In the genomic region with DNA sequence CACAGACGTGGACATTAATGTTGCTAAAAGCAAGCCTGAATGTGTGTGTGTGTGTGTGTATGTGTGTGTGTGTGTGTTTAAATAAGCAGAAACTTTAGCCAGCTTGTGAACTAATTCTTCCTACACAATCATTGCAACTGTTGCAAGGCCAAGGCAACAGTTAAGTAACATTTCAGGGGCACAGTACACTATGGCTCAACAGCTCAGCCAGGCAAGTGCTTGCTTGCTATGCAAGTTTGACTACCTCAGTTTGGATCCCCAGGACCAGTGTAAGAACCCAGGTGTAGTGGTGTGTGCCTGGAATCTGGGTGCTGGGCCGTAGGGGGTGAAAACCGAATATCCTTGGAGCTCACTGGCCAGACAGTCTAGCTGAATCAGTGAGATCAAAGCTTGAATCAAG, we compare ENCODE assay signal across 8 mouse cellular contexts. TPM values are rescaled to one million over a fixed set of nuclear protein-coding genes. Genes with fewer than 3 reads are reported as not detected.
DNase-seq lines count a peak whose midpoint lies in the region; ATAC-seq lines count a peak whose summit lies in the region.

No protein-coding gene starts in this region.

- no peak overlapping the region for H3K9ac ChIP-seq in neural tube, embryonic 11.5 days (ENCODE audit: low read length)
- H3K9ac ChIP-seq in limb, embryonic 12.5 days (replicated peaks), result no peak overlapping the region
- H3K9ac ChIP-seq in neural tube, embryonic 15.5 days (replicated peaks), result no peak overlapping the region

- peaks cover 7% of the 10 kb centered on the region; the same call in 1 of the 2 replicates for H3K4me1 ChIP-seq in neural tube, embryonic 11.5 days (ENCODE audit: control insufficient read depth, insufficient read depth, low read length)
- peaks cover 37% of the 10 kb centered on the region for H3K4me1 ChIP-seq in forebrain, embryonic 10.5 days
- H3K4me1 ChIP-seq in limb, embryonic 12.5 days (replicated peaks), result peaks cover 29% of the 10 kb centered on the region
- peaks cover 40% of the 10 kb centered on the region for H3K4me1 ChIP-seq in neural tube, embryonic 15.5 days

- ATAC-seq in neural tube, embryonic 11.5 days (ENCODE audit: insufficient read depth, low FRiP score, low TSS enrichment), result no peak
- ATAC-seq in limb, embryonic 12.5 days (ENCODE audit: insufficient number of reproducible peaks, insufficient read depth, low FRiP score, low TSS enrichment, low read depth), result no peak
- ATAC-seq in neural tube, embryonic 15.5 days (ENCODE audit: low FRiP score), result no peak
- ATAC-seq in inflammation-experienced regulatory T-cells, adult 6 months, result no peak

- no peak for DNase-seq in neural tube, embryonic 11.5 days (ENCODE audit: low spot score)
- no peak for DNase-seq in neural tube, embryonic 10.5 days (ENCODE audit: extremely low spot score, low spot score)
- DNase-seq in forebrain, embryonic 10.5 days (ENCODE audit: extremely low spot score, low spot score), result no peak
- no peak for DNase-seq in layer of hippocampus, postnatal 36 days
- no peak for DNase-seq in spleen, postnatal 36 days (ENCODE audit: low spot score in 2 of 2)

- H3K36me3 ChIP-seq in neural tube, embryonic 11.5 days (ENCODE audit: control insufficient read depth, insufficient read depth, low read length), result no peaks in the 10 kb centered on the region
- H3K36me3 ChIP-seq in forebrain, embryonic 10.5 days (replicated peaks), result peaks cover 22% of the 10 kb centered on the region
- H3K36me3 ChIP-seq in limb, embryonic 12.5 days, result no peaks in the 10 kb centered on the region
- H3K36me3 ChIP-seq in neural tube, embryonic 15.5 days, result no peaks in the 10 kb centered on the region

- H3K27me3 ChIP-seq in neural tube, embryonic 11.5 days (ENCODE audit: control insufficient read depth, insufficient read depth, low read length), result no peaks in the 10 kb centered on the region
- H3K27me3 ChIP-seq in forebrain, embryonic 10.5 days (ENCODE audit: poor library complexity, severe bottlenecking), result no peaks in the 10 kb centered on the region
- H3K27me3 ChIP-seq in limb, embryonic 12.5 days, result no peaks in the 10 kb centered on the region
- H3K27me3 ChIP-seq in neural tube, embryonic 15.5 days (replicated peaks), result no peaks in the 10 kb centered on the region

- H3K4me2 ChIP-seq in neural tube, embryonic 11.5 days (ENCODE audit: low read depth), result peak overlapping the region; percentile 56
- peak overlapping the region; percentile 84 for H3K4me2 ChIP-seq in limb, embryonic 12.5 days
- H3K4me2 ChIP-seq in neural tube, embryonic 15.5 days, result peak overlapping the region; percentile 75

- no peak overlapping the region for H3K27ac ChIP-seq in neural tube, embryonic 11.5 days (ENCODE audit: low read depth, low read length)
- 0 out of 2 replicates have a peak overlapping the region, but pooled peaks have one; percentile 33 for H3K27ac ChIP-seq in forebrain, embryonic 10.5 days
- H3K27ac ChIP-seq in limb, embryonic 12.5 days, result no peak overlapping the region
- no peak overlapping the region for H3K27ac ChIP-seq in neural tube, embryonic 15.5 days (replicated peaks)

- 0 out of 2 replicates have a peak overlapping the region, but pooled peaks have one; percentile 6 for H3K4me3 ChIP-seq in neural tube, embryonic 11.5 days (ENCODE audit: low read depth, low read length)
- H3K4me3 ChIP-seq in forebrain, embryonic 10.5 days, result peak overlapping the region; percentile 79
- peak overlapping the region; percentile 5 for H3K4me3 ChIP-seq in limb, embryonic 12.5 days (replicated peaks)
- peak overlapping the region; percentile 82 for H3K4me3 ChIP-seq in neural tube, embryonic 15.5 days (replicated peaks)

- WGBS in neural tube, embryonic 11.5 days, result 68% methylated on average over 3 of the region's 3 CpGs
- 73% methylated on average over 3 of the region's 3 CpGs for WGBS in forebrain, embryonic 10.5 days
- WGBS in limb, embryonic 12.5 days, result 65% methylated on average over 3 of the region's 3 CpGs
- WGBS in neural tube, embryonic 15.5 days, result 67% methylated on average over 3 of the region's 3 CpGs

- H3K9me3 ChIP-seq in neural tube, embryonic 11.5 days (ENCODE audit: control insufficient read depth, low read length), result no peaks in the 10 kb centered on the region
- no peaks in the 10 kb centered on the region for H3K9me3 ChIP-seq in forebrain, embryonic 10.5 days
- H3K9me3 ChIP-seq in limb, embryonic 12.5 days, result no peaks in the 10 kb centered on the region
- H3K9me3 ChIP-seq in neural tube, embryonic 15.5 days (replicated peaks), result no peaks in the 10 kb centered on the region

RNA-seq across cellular contexts. Expression of gene Golim4, which starts 2.6 kb away (rescaled TPM):
- 38.9 and 41.9 TPM in 2 replicates for polyA plus RNA-seq in neural tube, embryonic 11.5 days (2014; fragmentation: Nextera tagmentation; extraction: Ambion mirVana)
- polyA plus RNA-seq in forebrain, embryonic 10.5 days (2016; fragmentation: Nextera tagmentation; extraction: Ambion mirVana), result 50.1 and 57.1 TPM in 2 replicates
- 52.7 and 56.8 TPM in 2 replicates for polyA plus RNA-seq in limb, embryonic 12.5 days (2016; fragmentation: Nextera tagmentation; extraction: Ambion mirVana)
- 21.3 and 25.7 TPM in 2 replicates for polyA plus RNA-seq in neural tube, embryonic 15.5 days (2015; fragmentation: Nextera tagmentation; extraction: Ambion mirVana)
- 10 to 100 TPM in 2 of 3 experiments, 1 to 10 TPM in 1; 5.2 to 11.0 (median 10.4) TPM for polyA plus RNA-seq in inflammation-experienced regulatory T-cells, adult 6 months (2017; shearing (Covaris generic))
- total RNA-seq in layer of hippocampus, postnatal 36 days (2021), result 10 to 100 TPM; 23.5 to 28.5 TPM

Comparison
In these comparisons a context has a peak if more than half of its experiments do, and no peak if none do; other contexts are left out.
1. H3K4me3 ChIP-seq: peak in every context shown above with its lines; median percentile 82 in neural tube, embryonic 15.5 days; 79 in forebrain, embryonic 10.5 days; 6 in neural tube, embryonic 11.5 days; 5 in limb, embryonic 12.5 days.